Mouse (Mus musculus): ENCODE measurements around the gene Ifnk. TPM values are rescaled to one million over a fixed set of nuclear protein-coding genes. Genes with fewer than 3 reads are reported as not detected.

Ifnk gene
- polyA plus RNA-seq, 1 experiment = not detected

DNA sequence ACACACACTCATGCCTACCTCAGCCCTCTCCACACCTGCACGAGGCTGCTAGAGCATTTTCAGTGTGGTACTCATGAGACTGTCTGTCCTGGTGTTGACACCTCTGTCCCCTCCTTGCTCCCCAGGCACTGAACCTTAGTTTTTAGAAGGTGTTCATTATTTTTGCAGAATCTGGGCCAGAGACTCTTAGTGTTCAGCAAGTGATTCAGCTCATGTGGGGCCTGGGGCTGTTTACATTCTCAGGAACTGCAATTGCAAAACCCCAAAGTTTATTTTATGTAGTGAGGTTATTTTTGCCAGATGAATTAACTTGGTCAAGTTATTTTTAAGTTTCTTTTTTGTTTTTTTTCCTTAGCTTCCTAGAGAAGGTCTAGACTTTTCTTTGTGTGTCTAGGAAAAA lies 21.7 kb downstream of the Ifnk start:
- no peak for TF ChIP-seq GATA1 (IDR thresholded peaks at IDR 0.05; ENCODE audit: borderline replicate concordance, low read length)
- no peak for TF ChIP-seq FLI1 (IDR thresholded peaks at IDR 0.05; ENCODE audit: low read length)
- no peaks in the 10 kb centered on the region for H3K27me3 ChIP-seq (replicated peaks)
- no peaks in the 10 kb centered on the region for H3K36me3 ChIP-seq (replicated peaks; ENCODE audit: low read length)
- H3K9me3 ChIP-seq = peaks cover 7% of the 10 kb centered on the region; the same call in 1 of the 2 replicates
- no peak overlapping the region for H3K4me3 ChIP-seq (replicated peaks)
- H3K4me1 ChIP-seq = no peaks in the 10 kb centered on the region

DNA sequence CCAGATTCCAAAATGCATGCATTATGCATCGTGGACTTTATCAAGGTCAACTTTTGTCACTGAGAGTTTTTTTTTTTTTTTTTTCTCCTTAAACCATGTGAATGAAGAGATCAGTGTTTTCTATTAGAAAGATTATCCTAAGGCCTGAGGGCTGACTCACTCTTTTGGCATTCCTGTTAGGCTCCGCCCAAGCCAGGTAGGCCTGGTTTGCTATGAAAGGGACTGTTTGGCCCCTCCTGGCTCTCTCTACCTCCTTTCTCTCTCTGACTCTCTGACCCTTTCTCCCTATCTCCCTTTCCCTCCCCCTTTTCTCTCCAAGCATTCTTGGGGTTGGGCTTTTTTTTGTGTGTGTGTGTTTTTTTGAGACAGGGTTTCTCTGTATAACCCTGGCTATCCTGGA lies 23.7 kb downstream of the Ifnk start:
- TF ChIP-seq FLI1 (IDR thresholded peaks at IDR 0.05; ENCODE audit: low read length) (no peak), GATA1 (IDR thresholded peaks at IDR 0.05; ENCODE audit: borderline replicate concordance, low read length) (no peak)
- Histone ChIP-seq H3K9me3 (peaks cover 7% of the 10 kb centered on the region; the same call in 1 of the 2 replicates), H3K27me3 (replicated peaks) (no peaks in the 10 kb centered on the region), H3K4me3 (replicated peaks) (no peak overlapping the region), H3K4me1 (no peaks in the 10 kb centered on the region), H3K36me3 (replicated peaks; ENCODE audit: low read length) (no peaks in the 10 kb centered on the region)

DNA sequence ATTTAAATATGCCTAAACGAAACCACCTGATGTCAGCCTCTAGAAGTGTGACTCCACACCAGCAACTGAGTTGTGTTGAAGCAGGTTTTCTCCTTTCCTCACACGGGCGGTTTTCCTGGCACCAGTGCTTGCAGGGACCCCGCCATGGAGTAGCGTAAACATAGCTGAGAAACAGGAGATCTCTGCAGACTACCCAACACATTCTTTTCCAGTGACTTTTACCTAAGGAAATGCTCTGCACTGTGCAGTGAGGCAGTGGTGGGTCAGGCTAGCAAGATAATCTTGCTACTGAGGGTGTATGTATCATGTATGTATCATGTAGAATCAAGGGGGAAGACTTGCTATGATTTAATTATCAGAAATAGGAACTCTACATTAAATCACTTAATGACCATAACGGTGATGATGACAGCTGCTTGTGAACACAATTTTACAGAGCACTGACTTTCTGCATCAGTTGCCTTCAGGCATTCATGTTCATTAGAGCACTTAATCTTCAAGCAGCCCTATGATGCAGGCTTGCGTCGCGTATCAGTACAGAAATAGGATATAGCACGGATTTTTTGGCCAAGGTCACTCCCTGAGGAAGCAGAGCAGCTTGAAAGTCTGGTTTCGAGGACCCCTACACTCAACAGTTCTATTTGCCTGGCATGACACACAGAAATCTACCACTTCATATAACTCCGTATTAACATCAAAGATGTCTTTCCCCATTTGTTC lies 26.2 kb downstream of the Ifnk start:
- no peaks in the 10 kb centered on the region for H3K27me3 ChIP-seq (replicated peaks)
- no peaks in the 10 kb centered on the region for H3K9me3 ChIP-seq
- no peak overlapping the region for H3K4me3 ChIP-seq (replicated peaks)
- H3K4me1 ChIP-seq = no peaks in the 10 kb centered on the region
- no peaks in the 10 kb centered on the region for H3K36me3 ChIP-seq (replicated peaks; ENCODE audit: low read length)
- TF ChIP-seq FLI1 (IDR thresholded peaks at IDR 0.05; ENCODE audit: low read length) (no peak), GATA1 (IDR thresholded peaks at IDR 0.05; ENCODE audit: borderline replicate concordance, low read length) (no peak)

DNA sequence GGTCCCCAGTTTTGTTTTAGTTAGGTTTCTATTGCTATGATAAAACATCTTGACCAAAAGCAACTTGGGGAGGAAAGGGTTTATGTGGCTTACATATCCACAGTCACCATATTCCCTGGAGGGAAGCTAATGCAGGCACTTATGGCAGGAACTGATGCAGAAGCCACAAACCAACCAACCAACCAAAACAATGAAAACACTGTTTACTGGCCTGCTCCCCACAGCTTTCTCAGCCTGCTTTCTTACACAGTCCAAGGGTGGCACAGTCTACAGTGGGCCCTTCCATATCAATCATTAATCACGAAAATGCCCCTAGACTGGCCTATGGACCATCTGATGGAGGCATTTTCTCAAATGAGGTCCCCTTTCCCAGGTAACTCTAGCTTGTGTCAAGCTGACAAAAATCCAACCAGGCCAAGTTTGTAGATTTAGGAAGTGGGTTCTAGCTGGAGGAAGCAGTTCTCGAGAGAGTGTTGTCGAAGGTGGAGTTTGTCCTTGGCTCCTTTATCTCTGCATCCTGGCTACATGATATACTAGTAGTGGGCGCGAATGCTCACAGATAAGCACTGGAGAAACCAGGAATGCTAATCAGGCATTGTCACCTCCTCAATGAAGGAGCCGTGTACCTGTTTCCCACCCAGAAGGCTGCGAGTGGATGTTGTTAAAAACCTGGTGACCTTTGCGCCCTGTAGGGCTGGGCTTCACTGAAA lies 35.9 kb downstream of the Ifnk start:
- H3K36me3 ChIP-seq (replicated peaks; ENCODE audit: low read length) = peaks cover 5% of the 10 kb centered on the region
- no peak overlapping the region for H3K4me3 ChIP-seq (replicated peaks)
- peaks cover 8% of the 10 kb centered on the region for H3K4me1 ChIP-seq
- H3K9me3 ChIP-seq = peaks cover 9% of the 10 kb centered on the region; the same call in 1 of the 2 replicates
- no peak for TF ChIP-seq FLI1 (IDR thresholded peaks at IDR 0.05; ENCODE audit: low read length)
- TF ChIP-seq GATA1 (IDR thresholded peaks at IDR 0.05; ENCODE audit: borderline replicate concordance, low read length) = no peak
- H3K27me3 ChIP-seq (replicated peaks) = no peaks in the 10 kb centered on the region

- TF ChIP-seq GATA1 (IDR thresholded peaks at IDR 0.05; ENCODE audit: borderline replicate concordance, low read length) = no peak
- no peak for TF ChIP-seq FLI1 (IDR thresholded peaks at IDR 0.05; ENCODE audit: low read length)
- H3K36me3 ChIP-seq (replicated peaks; ENCODE audit: low read length) = peaks cover 15% of the 10 kb centered on the region
- H3K4me1 ChIP-seq = peaks cover 8% of the 10 kb centered on the region
- no peaks in the 10 kb centered on the region for H3K27me3 ChIP-seq (replicated peaks)
- H3K4me3 ChIP-seq (replicated peaks) = no peak overlapping the region
- peaks cover 9% of the 10 kb centered on the region; the same call in 1 of the 2 replicates for H3K9me3 ChIP-seq
These were observed 37.9 kb downstream of the Ifnk start for GRCm38 (mm10) chr4:35189794-35190193.

DNA sequence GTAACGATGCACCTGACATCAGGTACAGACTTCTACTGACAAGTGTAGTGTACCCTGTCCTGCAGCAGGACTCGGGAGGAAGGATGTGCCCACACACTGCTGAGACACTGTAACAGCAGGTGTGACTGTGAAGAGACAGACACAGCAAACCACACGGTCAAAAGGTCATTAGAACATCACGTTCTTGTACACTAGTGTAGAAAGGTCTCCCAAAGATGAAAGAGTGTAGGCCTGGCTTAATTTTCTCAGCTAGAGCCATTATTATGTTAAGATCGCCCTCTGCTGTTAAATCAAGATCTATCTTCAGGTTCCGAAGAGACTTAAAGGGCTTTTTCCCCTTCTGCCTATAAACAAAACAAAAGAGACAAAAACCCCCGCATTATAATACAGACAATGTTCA lies 40.9 kb downstream of the Ifnk start:
- H3K36me3 ChIP-seq (replicated peaks; ENCODE audit: low read length) = peaks cover 20% of the 10 kb centered on the region
- H3K4me3 ChIP-seq (replicated peaks) = no peak overlapping the region
- H3K4me1 ChIP-seq = peaks cover 5% of the 10 kb centered on the region
- peaks cover 4% of the 10 kb centered on the region; the same call in 1 of the 2 replicates for H3K9me3 ChIP-seq
- no peaks in the 10 kb centered on the region for H3K27me3 ChIP-seq (replicated peaks)
- TF ChIP-seq FLI1 (IDR thresholded peaks at IDR 0.05; ENCODE audit: low read length) (no peak), GATA1 (IDR thresholded peaks at IDR 0.05; ENCODE audit: borderline replicate concordance, low read length) (no peak)

GRCm38 (mm10) chr4:35201700-35202099 lies 49.8 kb downstream of the Ifnk start:
- Histone ChIP-seq H3K27me3 (replicated peaks) (no peaks in the 10 kb centered on the region), H3K9me3 (no peaks in the 10 kb centered on the region), H3K4me3 (replicated peaks) (no peak overlapping the region), H3K4me1 (no peaks in the 10 kb centered on the region), H3K36me3 (replicated peaks; ENCODE audit: low read length) (peaks cover 56% of the 10 kb centered on the region)
- TF ChIP-seq FLI1 (IDR thresholded peaks at IDR 0.05; ENCODE audit: low read length) (no peak), GATA1 (IDR thresholded peaks at IDR 0.05; ENCODE audit: borderline replicate concordance, low read length) (no peak)

Other genes starting within 250 kb of the Ifnk start
- gene Mob3b, start 5.4 kb downstream of the Ifnk start, polyA plus RNA-seq (2012; ENCODE audit: insufficient read depth, low replicate concordance) = 0.34 and 0.80 TPM in 2 replicates
- not detected in 2 replicates for gene C9orf72, start 74.1 kb downstream of the Ifnk start, polyA plus RNA-seq (2012; ENCODE audit: insufficient read depth, low replicate concordance)